Mouse (Mus musculus): Measurements from ENCODE around the gene Glipr1. TPM values are rescaled to one million over a fixed set of nuclear protein-coding genes. Genes with fewer than 3 reads are reported as not detected.
A peak's percentile ranks its signal among the peaks of the same experiment; 100 is the strongest.

The Glipr1 gene
- polyA plus RNA-seq, 1 experiment from 2014 or later: 0.88 TPM

GRCm38 (mm10) chr10:111996911-111997347 is 5.5 kb downstream of the Glipr1 start:
- no peaks in the 10 kb centered on the region for H3K27me3 ChIP-seq
- no peak overlapping the region for H3K27ac ChIP-seq
- no peak overlapping the region for H3K4me2 ChIP-seq (replicated peaks)
- H3K36me3 ChIP-seq: no peaks in the 10 kb centered on the region
- no peak overlapping the region for H3K9ac ChIP-seq
- no peaks in the 10 kb centered on the region for H3K4me1 ChIP-seq
- WGBS: 85% methylated on average over 8 of the region's 8 CpGs
- no peak for ATAC-seq (ENCODE audit: low FRiP score)
- H3K4me3 ChIP-seq: no peak overlapping the region
- H3K9me3 ChIP-seq (replicated peaks): no peaks in the 10 kb centered on the region

GRCm38 (mm10) chr10:111996549-111996904 is 5.9 kb downstream of the Glipr1 start:
- Histone ChIP-seq H3K27ac (no peak overlapping the region), H3K9me3 (replicated peaks) (no peaks in the 10 kb centered on the region), H3K4me1 (no peaks in the 10 kb centered on the region), H3K9ac (no peak overlapping the region), H3K4me2 (replicated peaks) (no peak overlapping the region), H3K27me3 (no peaks in the 10 kb centered on the region), H3K4me3 (no peak overlapping the region), H3K36me3 (no peaks in the 10 kb centered on the region)
- 93% methylated on average over 7 of the region's 7 CpGs for WGBS
- no peak for ATAC-seq (ENCODE audit: low FRiP score)

GRCm38 (mm10) chr10:111995803-111996548 is 6.5 kb downstream of the Glipr1 start:
- Histone ChIP-seq H3K27ac (no peak overlapping the region), H3K4me2 (replicated peaks) (no peak overlapping the region), H3K27me3 (no peaks in the 10 kb centered on the region), H3K4me1 (no peaks in the 10 kb centered on the region), H3K9ac (no peak overlapping the region), H3K4me3 (no peak overlapping the region), H3K9me3 (replicated peaks) (no peaks in the 10 kb centered on the region), H3K36me3 (no peaks in the 10 kb centered on the region)
- WGBS: 92% methylated on average over 11 of the region's 11 CpGs
- no peak for ATAC-seq (ENCODE audit: low FRiP score)

- 94% methylated on average over 6 of the region's 6 CpGs for WGBS
Observed at GRCm38 (mm10) chr10:111986453-111986852, 16.0 kb downstream of the Glipr1 start.

GRCm38 (mm10) chr10:111983070-111983469 is 19.4 kb downstream of the Glipr1 start:
- no peaks in the 10 kb centered on the region for H3K4me1 ChIP-seq
- 94% methylated on average over 5 of the region's 5 CpGs for WGBS
- no peaks in the 10 kb centered on the region for H3K9me3 ChIP-seq (replicated peaks)
- H3K27me3 ChIP-seq: no peaks in the 10 kb centered on the region
- H3K36me3 ChIP-seq: peaks cover 76% of the 10 kb centered on the region
- no peak for ATAC-seq (ENCODE audit: low FRiP score)
- H3K4me3 ChIP-seq: no peak overlapping the region
- no peak overlapping the region for H3K9ac ChIP-seq
- H3K27ac ChIP-seq: no peak overlapping the region
- no peak overlapping the region for H3K4me2 ChIP-seq (replicated peaks)

More at GRCm38 (mm10) chr10:111986453-111986852, 16.0 kb downstream of the Glipr1 start:
- Histone ChIP-seq H3K36me3 (peaks cover 49% of the 10 kb centered on the region), H3K4me2 (replicated peaks) (no peak overlapping the region), H3K4me3 (no peak overlapping the region), H3K9me3 (replicated peaks) (no peaks in the 10 kb centered on the region), H3K27ac (no peak overlapping the region), H3K9ac (no peak overlapping the region), H3K4me1 (no peaks in the 10 kb centered on the region), H3K27me3 (no peaks in the 10 kb centered on the region)
- no peak for ATAC-seq (ENCODE audit: low FRiP score)

GRCm38 (mm10) chr10:111977584-111977983 is 24.8 kb downstream of the Glipr1 start:
- WGBS: 49% methylated on average over 5 of the region's 5 CpGs
- Histone ChIP-seq H3K4me3 (no peak overlapping the region), H3K9me3 (replicated peaks) (no peaks in the 10 kb centered on the region), H3K27ac (no peak overlapping the region), H3K27me3 (no peaks in the 10 kb centered on the region), H3K9ac (no peak overlapping the region), H3K36me3 (peaks cover 47% of the 10 kb centered on the region), H3K4me2 (replicated peaks) (no peak overlapping the region), H3K4me1 (peaks cover 9% of the 10 kb centered on the region)
- no peak for ATAC-seq (ENCODE audit: low FRiP score)

- no peaks in the 10 kb centered on the region for H3K9me3 ChIP-seq (replicated peaks)
- under 1% methylated on average over 51 of the region's 51 CpGs for WGBS
- peak within 1 kb of the TSS; percentile 78 for H3K4me2 ChIP-seq (replicated peaks)
- no peaks in the 10 kb centered on the region for H3K27me3 ChIP-seq
- peak within 1 kb of the TSS; percentile 88 for H3K4me3 ChIP-seq
- H3K36me3 ChIP-seq: peaks cover 9% of the 10 kb centered on the region; the same call in 1 of the 2 replicates
- peaks cover 9% of the 10 kb centered on the region for H3K4me1 ChIP-seq
- peak within 1 kb of the TSS; percentile 83 for H3K9ac ChIP-seq
- peak within 1 kb of the TSS; percentile 58; the same call in 1 of the 2 replicates for H3K27ac ChIP-seq
- ATAC-seq (ENCODE audit: low FRiP score): peak; percentile 97
Observed at GRCm38 (mm10) chr10:111972542-111973361, 29.7 kb downstream of the Glipr1 start, which contains the start of gene Krr1. Krr1 (plus strand) TSS chr10:111972664.

- no peak overlapping the region for H3K4me3 ChIP-seq
Observed at GRCm38 (mm10) chr10:111971929-111972328, 30.5 kb downstream of the Glipr1 start.

GRCm38 (mm10) chr10:111966394-111966793 is 36.0 kb downstream of the Glipr1 start:
- Histone ChIP-seq H3K4me2 (replicated peaks) (no peak overlapping the region), H3K9ac (no peak overlapping the region), H3K9me3 (replicated peaks) (no peaks in the 10 kb centered on the region), H3K4me3 (no peak overlapping the region), H3K4me1 (no peaks in the 10 kb centered on the region), H3K36me3 (no peaks in the 10 kb centered on the region), H3K27me3 (no peaks in the 10 kb centered on the region), H3K27ac (no peak overlapping the region)
- WGBS: 62% methylated on average over 4 of the region's 4 CpGs
- no peak for ATAC-seq (ENCODE audit: low FRiP score)

More at GRCm38 (mm10) chr10:111971929-111972328, 30.5 kb downstream of the Glipr1 start:
- Histone ChIP-seq H3K4me2 (replicated peaks) (peak overlapping the region; percentile 28; the same call in 1 of the 2 replicates), H3K27me3 (no peaks in the 10 kb centered on the region), H3K4me1 (peaks cover 9% of the 10 kb centered on the region), H3K27ac (no peak overlapping the region), H3K9ac (no peak overlapping the region), H3K9me3 (replicated peaks) (no peaks in the 10 kb centered on the region), H3K36me3 (peaks cover 9% of the 10 kb centered on the region; the same call in 1 of the 2 replicates)
- WGBS: 86% methylated on average over 3 of the region's 3 CpGs
- peak; percentile 66 for ATAC-seq (ENCODE audit: low FRiP score)

- Histone ChIP-seq H3K27ac (no peak overlapping the region), H3K9me3 (replicated peaks) (no peaks in the 10 kb centered on the region), H3K4me1 (no peaks in the 10 kb centered on the region), H3K4me3 (no peak overlapping the region), H3K9ac (no peak overlapping the region), H3K27me3 (no peaks in the 10 kb centered on the region), H3K4me2 (replicated peaks) (no peak overlapping the region), H3K36me3 (no peaks in the 10 kb centered on the region)
- 85% methylated on average over 6 of the region's 6 CpGs for WGBS
- ATAC-seq (ENCODE audit: low FRiP score): no peak
Observed at GRCm38 (mm10) chr10:111960459-111960858, 42.0 kb downstream of the Glipr1 start.

GRCm38 (mm10) chr10:111959353-111959752 is 43.1 kb downstream of the Glipr1 start:
- no peaks in the 10 kb centered on the region for H3K9me3 ChIP-seq (replicated peaks)
- no peaks in the 10 kb centered on the region for H3K36me3 ChIP-seq
- no peak overlapping the region for H3K4me2 ChIP-seq (replicated peaks)
- no peaks in the 10 kb centered on the region for H3K4me1 ChIP-seq
- H3K27me3 ChIP-seq: no peaks in the 10 kb centered on the region
- H3K4me3 ChIP-seq: no peak overlapping the region
- WGBS: 80% methylated on average over 2 of the region's 2 CpGs
- no peak for ATAC-seq (ENCODE audit: low FRiP score)
- no peak overlapping the region for H3K27ac ChIP-seq
- H3K9ac ChIP-seq: no peak overlapping the region

GRCm38 (mm10) chr10:111958046-111958421 is 44.4 kb downstream of the Glipr1 start:
- H3K4me2 ChIP-seq (replicated peaks): no peak overlapping the region
- H3K9me3 ChIP-seq (replicated peaks): no peaks in the 10 kb centered on the region
- no peak overlapping the region for H3K4me3 ChIP-seq
- H3K4me1 ChIP-seq: no peaks in the 10 kb centered on the region
- H3K27me3 ChIP-seq: no peaks in the 10 kb centered on the region
- no peaks in the 10 kb centered on the region for H3K36me3 ChIP-seq
- H3K9ac ChIP-seq: no peak overlapping the region
- ATAC-seq (ENCODE audit: low FRiP score): 0 out of 2 replicates have a peak, but pooled peaks have one; percentile 30
- WGBS: 49% methylated on average over 4 of the region's 4 CpGs
- no peak overlapping the region for H3K27ac ChIP-seq
